Mouse (Mus musculus) liver, embryonic 11.5 days (tissue): ENCODE results near the gene A630001G21Rik. TPM values are rescaled to one million over a fixed set of nuclear protein-coding genes. Genes with fewer than 3 reads are reported as not detected.

ENCODE experiments used
- ATAC-seq: fragments of 200-750 bp; cut with Nextera tagmentation; replicated peaks from 2 replicates; pipeline ENCODE4 v1.8.0; 2017; ENCODE audit warnings: moderate number of reproducible peaks, mild to moderate bottlenecking, moderate TSS enrichment, moderate library complexity; ENCODE audit not compliant: low FRiP score
- DNase-seq: peaks from one replicate; pipeline ENCODE4 v3.0.0-alpha.2; 2017; ENCODE audit warnings: low spot score
- H3K27ac ChIP-seq: fragments of 300-500 bp; sonication (generic); 2 replicates; pipeline ENCODE4 v1.5.1; 2014; ENCODE audit warnings: mild to moderate bottlenecking, low read depth, low read length, control low read depth
- H3K27me3 ChIP-seq: fragments of 300-500 bp; sonication (generic); replicated peaks from 2 replicates; pipeline ENCODE4 v1.6.1; 2014; ENCODE audit warnings: low read length, mixed read lengths; ENCODE audit not compliant: control insufficient read depth, insufficient read depth
- H3K36me3 ChIP-seq: fragments of 300-500 bp; sonication (generic); 2 replicates; pipeline ENCODE4 v1.6.1; 2014; ENCODE audit warnings: mild to moderate bottlenecking, low read length, moderate library complexity, mixed read lengths; ENCODE audit not compliant: control insufficient read depth, insufficient read depth
- H3K4me1 ChIP-seq: fragments of 300-500 bp; sonication (generic); replicated peaks from 2 replicates; pipeline ENCODE4 v1.6.1; 2014; ENCODE audit warnings: low read length, mixed read lengths; ENCODE audit not compliant: control insufficient read depth, insufficient read depth
- H3K4me2 ChIP-seq: fragments of 300-500 bp; sonication (generic); 2 replicates; pipeline ENCODE4 v1.6.1; 2014; ENCODE audit warnings: mild to moderate bottlenecking, control low read depth, moderate library complexity
- H3K4me3 ChIP-seq: fragments of 300-500 bp; sonication (generic); 2 replicates; pipeline ENCODE4 v1.5.1; 2014; ENCODE audit warnings: low read depth, low read length, control low read depth
- H3K9ac ChIP-seq: fragments of 300-500 bp; sonication (generic); 2 replicates; pipeline ENCODE4 v1.6.1; 2014; ENCODE audit warnings: low read depth, low read length, control low read depth
- H3K9me3 ChIP-seq: fragments of 300-500 bp; sonication (generic); 2 replicates; pipeline ENCODE4 v1.6.1; 2016; ENCODE audit warnings: low read length, inconsistent platforms, mixed read lengths; ENCODE audit not compliant: control insufficient read depth
- WGBS: fragments of 180-500 bp; shearing (Covaris S2); extraction: QIAGEN DNeasy Blood & Tissue Kit; methylation state at CpG from one replicate; pipeline ENCODE4 v1.1.7; 2014; 5-methylcytosine and 5-hydroxymethylcytosine counted together
- polyA plus RNA-seq: library from polyadenylated mRNA; unstranded; fragments of >200 nt; fragmentation: Nextera tagmentation; extraction: Ambion mirVana; gene quantifications from 2 replicates; pipeline ENCODE4 v1.2.1, GENCODE M21; 2014

The A630001G21Rik gene
- polyA plus RNA-seq, 1 experiment from 2014 or later = 3.5 TPM

GRCm38 (mm10) chr1:85705552-85705951 is 72.9 kb downstream of the A630001G21Rik start:
- Histone ChIP-seq H3K4me2 (no peak overlapping the region), H3K9me3 (no peaks in the 10 kb centered on the region), H3K27ac (no peak overlapping the region), H3K9ac (no peak overlapping the region), H3K4me1 (no peaks in the 10 kb centered on the region), H3K27me3 (no peaks in the 10 kb centered on the region), H3K4me3 (no peak overlapping the region), H3K36me3 (no peaks in the 10 kb centered on the region)
- DNase-seq (no peak), ATAC-seq (no peak)
- 88% methylated on average over 1 of the region's 1 CpGs for WGBS

- WGBS = 14% methylated on average over 22 of the region's 22 CpGs
- peak overlapping the region; percentile 20; the same call in 1 of the 2 replicates for H3K27ac ChIP-seq
- peak overlapping the region; percentile 35; the same call in 1 of the 2 replicates for H3K4me3 ChIP-seq
- H3K4me1 ChIP-seq = no peaks in the 10 kb centered on the region
- no peaks in the 10 kb centered on the region for H3K9me3 ChIP-seq
- H3K9ac ChIP-seq = peak overlapping the region; percentile 54
- DNase-seq = peak; percentile 82
- H3K27me3 ChIP-seq = no peaks in the 10 kb centered on the region
- H3K36me3 ChIP-seq = no peaks in the 10 kb centered on the region
- peak overlapping the region; percentile 63 for H3K4me2 ChIP-seq
- ATAC-seq = peak; percentile 99
Observed at GRCm38 (mm10) chr1:85703245-85704186, 74.9 kb downstream of the A630001G21Rik start.

GRCm38 (mm10) chr1:85702531-85702930 is 75.9 kb downstream of the A630001G21Rik start:
- Histone ChIP-seq H3K4me3 (no peak overlapping the region), H3K9me3 (no peaks in the 10 kb centered on the region), H3K4me2 (no peak overlapping the region), H3K27ac (no peak overlapping the region), H3K9ac (no peak overlapping the region), H3K4me1 (no peaks in the 10 kb centered on the region), H3K27me3 (no peaks in the 10 kb centered on the region), H3K36me3 (no peaks in the 10 kb centered on the region)
- ATAC-seq = no peak
- WGBS = 75% methylated on average over 4 of the region's 4 CpGs
- DNase-seq = no peak

- ATAC-seq (no peak), DNase-seq (no peak)
- H3K9me3 ChIP-seq = no peaks in the 10 kb centered on the region
- H3K27ac ChIP-seq = no peak overlapping the region
- H3K27me3 ChIP-seq = no peaks in the 10 kb centered on the region
- H3K4me2 ChIP-seq = no peak overlapping the region
- WGBS = 51% methylated on average over 4 of the region's 4 CpGs
- H3K9ac ChIP-seq = no peak overlapping the region
- H3K36me3 ChIP-seq = no peaks in the 10 kb centered on the region
- no peak overlapping the region for H3K4me3 ChIP-seq
- 0 out of 2 replicates have a peak, but pooled peaks cover 3% of the 10 kb centered on the region for H3K4me1 ChIP-seq
Observed at GRCm38 (mm10) chr1:85697721-85698493, 80.5 kb downstream of the A630001G21Rik start.

GRCm38 (mm10) chr1:85695646-85696045 is 82.8 kb downstream of the A630001G21Rik start:
- Histone ChIP-seq H3K27ac (no peak overlapping the region), H3K9ac (no peak overlapping the region), H3K4me2 (no peak overlapping the region), H3K9me3 (no peaks in the 10 kb centered on the region), H3K4me1 (0 out of 2 replicates have a peak, but pooled peaks cover 3% of the 10 kb centered on the region), H3K27me3 (no peaks in the 10 kb centered on the region), H3K4me3 (no peak overlapping the region), H3K36me3 (no peaks in the 10 kb centered on the region)
- 80% methylated on average over 3 of the region's 3 CpGs for WGBS
- no peak for DNase-seq
- no peak for ATAC-seq

GRCm38 (mm10) chr1:85693280-85693679 is 85.2 kb downstream of the A630001G21Rik start:
- peak overlapping the region; percentile 32; the same call in 1 of the 2 replicates for H3K27ac ChIP-seq
- no peak overlapping the region for H3K4me3 ChIP-seq
- 0 out of 2 replicates have a peak, but pooled peaks cover 3% of the 10 kb centered on the region for H3K4me1 ChIP-seq
- no peak overlapping the region for H3K9ac ChIP-seq
- no peaks in the 10 kb centered on the region for H3K9me3 ChIP-seq
- no peak for DNase-seq
- no peak overlapping the region for H3K4me2 ChIP-seq
- WGBS = 42% methylated on average over 3 of the region's 3 CpGs
- ATAC-seq = peak; percentile 89
- H3K36me3 ChIP-seq = no peaks in the 10 kb centered on the region
- H3K27me3 ChIP-seq = no peaks in the 10 kb centered on the region

GRCm38 (mm10) chr1:85692281-85692680 is 86.2 kb downstream of the A630001G21Rik start:
- H3K4me3 ChIP-seq = no peak overlapping the region
- no peaks in the 10 kb centered on the region for H3K9me3 ChIP-seq
- no peak overlapping the region for H3K27ac ChIP-seq
- 0 out of 2 replicates have a peak, but pooled peaks cover 3% of the 10 kb centered on the region for H3K4me1 ChIP-seq
- DNase-seq = no peak
- H3K36me3 ChIP-seq = no peaks in the 10 kb centered on the region
- H3K4me2 ChIP-seq = no peak overlapping the region
- ATAC-seq = no peak
- H3K9ac ChIP-seq = no peak overlapping the region
- no peaks in the 10 kb centered on the region for H3K27me3 ChIP-seq
- WGBS = 56% methylated on average over 1 of the region's 1 CpGs

GRCm38 (mm10) chr1:85690544-85690943 is 87.9 kb downstream of the A630001G21Rik start:
- Histone ChIP-seq H3K4me2 (no peak overlapping the region), H3K4me3 (no peak overlapping the region), H3K4me1 (0 out of 2 replicates have a peak, but pooled peaks cover 3% of the 10 kb centered on the region), H3K36me3 (no peaks in the 10 kb centered on the region), H3K27ac (no peak overlapping the region), H3K9ac (no peak overlapping the region), H3K27me3 (no peaks in the 10 kb centered on the region), H3K9me3 (no peaks in the 10 kb centered on the region)
- 77% methylated on average over 3 of the region's 3 CpGs for WGBS
- DNase-seq (no peak), ATAC-seq (no peak)
